Mouse (Mus musculus): ENCODE results near the gene Jag2.

- TF ChIP-seq POLR2A (IDR thresholded peaks at IDR 0.05; ENCODE audit: insufficient read depth, low read depth, low read length) (no peak), CTCF (IDR thresholded peaks at IDR 0.05) (no peak)
Observed at GRCm38 (mm10) chr12:112952926-112953565, 23.5 kb upstream of the Jag2 start.

Measured in heart, adult 2 months (tissue).